Mouse (Mus musculus) neural tube, embryonic 14.5 days (tissue): ENCODE results near the gene Tnfrsf18. TPM values are rescaled to one million over a fixed set of nuclear protein-coding genes. Genes with fewer than 3 reads are reported as not detected.

Source experiments
- ATAC-seq: fragments of 200-750 bp; cut with Nextera tagmentation; 2 replicates; pipeline ENCODE4 v1.8.0; 2017; ENCODE audit warnings: low read depth, mild to moderate bottlenecking, moderate TSS enrichment, moderate library complexity
- H3K27ac ChIP-seq: fragments of 300-500 bp; sonication (generic); 2 replicates; pipeline ENCODE4 v1.5.1; 2014; ENCODE audit warnings: low read depth, mild to moderate bottlenecking, control low read depth, low read length, moderate library complexity, mixed read lengths
- H3K27me3 ChIP-seq: fragments of 300-500 bp; sonication (generic); 2 replicates; pipeline ENCODE4 v1.6.1; 2014; ENCODE audit warnings: low read length; ENCODE audit not compliant: control insufficient read depth, insufficient read depth
- H3K36me3 ChIP-seq: fragments of 300-500 bp; sonication (generic); 2 replicates; pipeline ENCODE4 v1.6.1; 2014; ENCODE audit warnings: low read length, mixed read lengths; ENCODE audit not compliant: control insufficient read depth, insufficient read depth
- H3K4me1 ChIP-seq: fragments of 300-500 bp; sonication (generic); 2 replicates; pipeline ENCODE4 v1.6.1; 2014; ENCODE audit warnings: low read length; ENCODE audit not compliant: control insufficient read depth, insufficient read depth
- H3K4me2 ChIP-seq: fragments of 300-500 bp; sonication (generic); 2 replicates; pipeline ENCODE4 v1.6.1; 2014; ENCODE audit warnings: mild to moderate bottlenecking, low read depth, low read length, control low read depth
- H3K4me3 ChIP-seq: fragments of 300-500 bp; sonication (generic); 2 replicates; pipeline ENCODE4 v1.5.1; 2014; ENCODE audit warnings: low read depth, low read length, control low read depth, mixed read lengths
- H3K9ac ChIP-seq: fragments of 300-500 bp; sonication (generic); replicated peaks from 2 replicates; pipeline ENCODE4 v1.6.1; 2014; ENCODE audit warnings: low read depth, mild to moderate bottlenecking, control low read depth, low read length, mixed read lengths
- H3K9me3 ChIP-seq: fragments of 300-500 bp; sonication (generic); 2 replicates; pipeline ENCODE4 v1.6.1; 2016; ENCODE audit warnings: low read length; ENCODE audit not compliant: control insufficient read depth
- WGBS: fragments of 180-500 bp; shearing (Covaris S2); extraction: QIAGEN DNeasy Blood & Tissue Kit; methylation state at CpG from one replicate; pipeline ENCODE4 v1.1.7; 2014; 5-methylcytosine and 5-hydroxymethylcytosine counted together
- polyA plus RNA-seq: library from polyadenylated mRNA; unstranded; fragments of >200 nt; fragmentation: Nextera tagmentation; extraction: Ambion mirVana; gene quantifications from 2 replicates; pipeline ENCODE4 v1.2.1, GENCODE M21; 2014

Tnfrsf18 gene
- polyA plus RNA-seq, 1 experiment from 2014 or later = 2.7 TPM

- no peak overlapping the region for H3K4me2 ChIP-seq
- no peak overlapping the region for H3K9ac ChIP-seq
- no peak for ATAC-seq
- H3K36me3 ChIP-seq = peaks cover 81% of the 10 kb centered on the region
- H3K4me1 ChIP-seq = no peaks in the 10 kb centered on the region
- no peak overlapping the region for H3K4me3 ChIP-seq
- H3K27ac ChIP-seq = no peak overlapping the region
- H3K27me3 ChIP-seq = no peaks in the 10 kb centered on the region
- 95% methylated on average over 3 of the region's 3 CpGs for WGBS
- H3K9me3 ChIP-seq = no peaks in the 10 kb centered on the region
Observed at GRCm38 (mm10) chr4:156004109-156004508, 21.9 kb upstream of the Tnfrsf18 start.

- 96% methylated on average over 4 of the region's 4 CpGs for WGBS
- H3K9ac ChIP-seq = no peak overlapping the region
- H3K4me2 ChIP-seq = no peak overlapping the region
- H3K4me3 ChIP-seq = no peak overlapping the region
- H3K4me1 ChIP-seq = no peaks in the 10 kb centered on the region
- no peak for ATAC-seq
- H3K9me3 ChIP-seq = no peaks in the 10 kb centered on the region
- H3K36me3 ChIP-seq = peaks cover 59% of the 10 kb centered on the region
- no peaks in the 10 kb centered on the region for H3K27me3 ChIP-seq
- H3K27ac ChIP-seq = no peak overlapping the region
Observed at GRCm38 (mm10) chr4:156008369-156008768, 17.6 kb upstream of the Tnfrsf18 start.

- peaks cover 23% of the 10 kb centered on the region for H3K36me3 ChIP-seq
- WGBS = 94% methylated on average over 8 of the region's 8 CpGs
- H3K27me3 ChIP-seq = no peaks in the 10 kb centered on the region
- ATAC-seq = no peak
- no peak within 1 kb of the TSS for H3K4me3 ChIP-seq
- no peak within 1 kb of the TSS for H3K27ac ChIP-seq
- no peaks in the 10 kb centered on the region for H3K4me1 ChIP-seq
- no peak within 1 kb of the TSS for H3K4me2 ChIP-seq
- no peaks in the 10 kb centered on the region for H3K9me3 ChIP-seq
- H3K9ac ChIP-seq = no peak within 1 kb of the TSS
Observed at GRCm38 (mm10) chr4:156013637-156014036, 12.3 kb upstream of the Tnfrsf18 start, which contains the start of gene Tnfrsf4. Tnfrsf4 (plus strand) TSS chr4:156013843.

- peaks cover 15% of the 10 kb centered on the region for H3K36me3 ChIP-seq
Observed at GRCm38 (mm10) chr4:156014436-156014835, 11.5 kb upstream of the Tnfrsf18 start.

GRCm38 (mm10) chr4:156019771-156020170 is 6.2 kb upstream of the Tnfrsf18 start:
- WGBS = 92% methylated on average over 12 of the region's 12 CpGs
- H3K4me2 ChIP-seq = no peak overlapping the region

More at GRCm38 (mm10) chr4:156014436-156014835, 11.5 kb upstream of the Tnfrsf18 start:
- Histone ChIP-seq H3K4me3 (no peak overlapping the region), H3K4me2 (no peak overlapping the region), H3K9me3 (no peaks in the 10 kb centered on the region), H3K27me3 (no peaks in the 10 kb centered on the region), H3K27ac (no peak overlapping the region), H3K4me1 (no peaks in the 10 kb centered on the region), H3K9ac (no peak overlapping the region)
- no peak for ATAC-seq
- 92% methylated on average over 2 of the region's 2 CpGs for WGBS

GRCm38 (mm10) chr4:156021381-156021780 is 4.6 kb upstream of the Tnfrsf18 start:
- no peak for ATAC-seq
- Histone ChIP-seq H3K27ac (no peak overlapping the region), H3K4me3 (no peak overlapping the region), H3K36me3 (0 out of 2 replicates have a peak, but pooled peaks cover 3% of the 10 kb centered on the region), H3K4me1 (no peaks in the 10 kb centered on the region), H3K9me3 (no peaks in the 10 kb centered on the region), H3K9ac (no peak overlapping the region), H3K4me2 (no peak overlapping the region), H3K27me3 (no peaks in the 10 kb centered on the region)
- WGBS = 87% methylated on average over 3 of the region's 3 CpGs

More at GRCm38 (mm10) chr4:156019771-156020170, 6.2 kb upstream of the Tnfrsf18 start:
- Histone ChIP-seq H3K9me3 (no peaks in the 10 kb centered on the region), H3K9ac (no peak overlapping the region), H3K27me3 (no peaks in the 10 kb centered on the region), H3K36me3 (no peaks in the 10 kb centered on the region), H3K4me3 (no peak overlapping the region), H3K27ac (no peak overlapping the region), H3K4me1 (no peaks in the 10 kb centered on the region)
- ATAC-seq = no peak

- no peaks in the 10 kb centered on the region for H3K9me3 ChIP-seq
- 0 out of 2 replicates have a peak, but pooled peaks cover 3% of the 10 kb centered on the region for H3K36me3 ChIP-seq
- WGBS = 87% methylated on average over 9 of the region's 9 CpGs
- no peaks in the 10 kb centered on the region for H3K4me1 ChIP-seq
- no peaks in the 10 kb centered on the region for H3K27me3 ChIP-seq
- no peak for ATAC-seq
- H3K27ac ChIP-seq = no peak overlapping the region
- no peak overlapping the region for H3K9ac ChIP-seq
- no peak overlapping the region for H3K4me3 ChIP-seq
- no peak overlapping the region for H3K4me2 ChIP-seq
Observed at GRCm38 (mm10) chr4:156021942-156022419, 4.0 kb upstream of the Tnfrsf18 start.

GRCm38 (mm10) chr4:156023520-156023919 is 2.4 kb upstream of the Tnfrsf18 start:
- no peaks in the 10 kb centered on the region for H3K27me3 ChIP-seq
- no peak for ATAC-seq
- H3K27ac ChIP-seq = no peak overlapping the region
- no peaks in the 10 kb centered on the region for H3K9me3 ChIP-seq
- no peaks in the 10 kb centered on the region for H3K4me1 ChIP-seq
- H3K4me2 ChIP-seq = no peak overlapping the region
- H3K4me3 ChIP-seq = no peak overlapping the region
- 79% methylated on average over 9 of the region's 9 CpGs for WGBS
- H3K9ac ChIP-seq = no peak overlapping the region
- peaks cover 7% of the 10 kb centered on the region; the same call in 1 of the 2 replicates for H3K36me3 ChIP-seq

- Histone ChIP-seq H3K4me3 (no peak overlapping the region), H3K9me3 (no peaks in the 10 kb centered on the region), H3K4me2 (no peak overlapping the region), H3K9ac (no peak overlapping the region), H3K4me1 (no peaks in the 10 kb centered on the region), H3K27me3 (no peaks in the 10 kb centered on the region), H3K27ac (no peak overlapping the region), H3K36me3 (peaks cover 7% of the 10 kb centered on the region; the same call in 1 of the 2 replicates)
- no peak for ATAC-seq
- WGBS = 96% methylated on average over 7 of the region's 7 CpGs
Observed at GRCm38 (mm10) chr4:156024184-156024583, 1.8 kb upstream of the Tnfrsf18 start.
